Comparison of ENCODE assay signal across 14 mouse cellular contexts in genomic region chr15:88758061-88758460, GRCm38 (mm10). TPM values are rescaled to one million over a fixed set of nuclear protein-coding genes. Genes with fewer than 3 reads are reported as not detected.
DNase-seq lines count a peak whose midpoint lies in the region; ATAC-seq and TF ChIP-seq lines count a peak whose summit lies in the region.
"Had no signal": no experiment of that assay in that cellular context is flagged by ENCODE, and none has a peak within 500 bp of the region (broad histone marks: within the 10 kb centered on the region; RNA-seq: fewer than 3 reads in every experiment).

No protein-coding gene starts in this region.

- no peak overlapping the region for H3K4me2 ChIP-seq in kidney, embryonic 15.5 days
- no peak overlapping the region for H3K4me2 ChIP-seq in lung, postnatal 0 days (replicated peaks; ENCODE audit: low read depth, low read length)
- H3K4me2 ChIP-seq: hindbrain, embryonic 12.5 days; midbrain, embryonic 13.5 days had no signal

- no peaks in the 10 kb centered on the region for H3K9me3 ChIP-seq in kidney, embryonic 15.5 days (replicated peaks)
- no peaks in the 10 kb centered on the region for H3K9me3 ChIP-seq in lung, postnatal 0 days (ENCODE audit: low read length)
- H3K9me3 ChIP-seq: hindbrain, embryonic 12.5 days; midbrain, embryonic 13.5 days had no signal

- peak; percentile 16 for DNase-seq in adrenal gland, postnatal 14 days
- DNase-seq in adrenal gland, postnatal 4 days (ENCODE audit: low spot score in 2 of 2), result no peak
- peak; percentile 43 for DNase-seq in kidney, adult 11 months
- DNase-seq in kidney, postnatal 25 days, result no peak
- DNase-seq in lung, postnatal 0 days (ENCODE audit: low spot score), result peak; percentile 74
- no peak for DNase-seq in gastrocnemius, postnatal 14 days
- DNase-seq: adrenal gland, adult 2 months; cerebellum, postnatal 14 days; spleen, adult 18-20 months; thymus, adult 2 months had no signal

- peak overlapping the region; percentile 63 for H3K27ac ChIP-seq in kidney, embryonic 15.5 days
- peak overlapping the region; percentile 78 for H3K27ac ChIP-seq in lung, postnatal 0 days (ENCODE audit: low read length)
- H3K27ac ChIP-seq: hindbrain, embryonic 12.5 days; midbrain, embryonic 13.5 days had no signal

- no peak for ATAC-seq in kidney, embryonic 15.5 days (replicated peaks; ENCODE audit: low FRiP score)
- ATAC-seq in lung, postnatal 0 days, result peak; percentile 90
- ATAC-seq in erythroid progenitor cell, adult 5-6 weeks (replicated peaks; ENCODE audit: low FRiP score, poor library complexity, severe bottlenecking), result no peak
- ATAC-seq: midbrain, embryonic 13.5 days had no signal

- TF ChIP-seq CTCF in lung, postnatal 0 days (IDR thresholded peaks at IDR 0.05), result no peak

- H3K4me3 ChIP-seq in kidney, embryonic 15.5 days (replicated peaks), result no peak overlapping the region
- H3K4me3 ChIP-seq in lung, postnatal 0 days (ENCODE audit: low read depth, low read length), result no peak overlapping the region
- H3K4me3 ChIP-seq: hindbrain, embryonic 12.5 days; midbrain, embryonic 13.5 days had no signal

- H3K27me3 ChIP-seq in kidney, embryonic 15.5 days, result no peaks in the 10 kb centered on the region
- no peaks in the 10 kb centered on the region for H3K27me3 ChIP-seq in lung, postnatal 0 days (replicated peaks; ENCODE audit: insufficient read depth, low read length)
- H3K27me3 ChIP-seq: hindbrain, embryonic 12.5 days; midbrain, embryonic 13.5 days had no signal

- intact Hi-C loops in gastrocnemius, postnatal 14 days (cut with DNase I; ENCODE audit: low total_unique reads), result no loop called here

- H3K4me1 ChIP-seq in kidney, embryonic 15.5 days, result peaks cover 23% of the 10 kb centered on the region
- peaks cover 3% of the 10 kb centered on the region; the same call in 1 of the 2 replicates for H3K4me1 ChIP-seq in lung, postnatal 0 days (ENCODE audit: insufficient read depth, low read depth, low read length)

- 0 out of 2 replicates have a peak, but pooled peaks have one; percentile 13 for TF ChIP-seq EP300 in lung, postnatal 0 days (IDR thresholded peaks at IDR 0.05)

- H3K9ac ChIP-seq in kidney, embryonic 15.5 days, result no peak overlapping the region
- H3K9ac ChIP-seq in lung, postnatal 0 days (replicated peaks; ENCODE audit: low read depth), result no peak overlapping the region
- H3K9ac ChIP-seq: hindbrain, embryonic 12.5 days; midbrain, embryonic 13.5 days had no signal

- peaks cover 66% of the 10 kb centered on the region for H3K36me3 ChIP-seq in kidney, embryonic 15.5 days
- H3K36me3 ChIP-seq in lung, postnatal 0 days (ENCODE audit: insufficient read depth, low read length), result no peaks in the 10 kb centered on the region; the same call in 1 of the 2 replicates

- 71% methylated on average over 3 of the region's 3 CpGs for WGBS in kidney, embryonic 15.5 days
- WGBS in lung, postnatal 0 days, result 61% methylated on average over 3 of the region's 3 CpGs

RNA-seq across cellular contexts. Expression of gene Zbed4, which starts 6.6 kb away (rescaled TPM):
- total RNA-seq in adrenal gland, postnatal 14 days (2021), result 11.4 and 12.5 TPM in 2 replicates
- total RNA-seq in adrenal gland, postnatal 4 days (2021), result 10 to 100 TPM; 11.9 to 15.1 TPM
- 19.6 and 21.2 TPM in 2 replicates for polyA plus RNA-seq in kidney, embryonic 15.5 days (2015; fragmentation: Nextera tagmentation; extraction: Ambion mirVana)
- 4.7 and 4.8 TPM in 2 replicates for polyA plus RNA-seq in lung, postnatal 0 days (2015; fragmentation: Nextera tagmentation; extraction: Ambion mirVana)
- 1 to 10 TPM; 5.8 to 8.1 TPM for total RNA-seq in gastrocnemius, postnatal 14 days (2021)
- total RNA-seq in erythroid progenitor cell, adult 5-6 weeks (2015; ENCODE audit: low replicate concordance), result 34.2 and 44.0 TPM in 2 replicates
- total RNA-seq in erythroid progenitor cell, adult 5-6 weeks (2017; ENCODE audit: low replicate concordance), result 28.8 and 32.7 TPM in 2 replicates

RNA-seq across cellular contexts. Expression of gene Brd1, which starts 24.0 kb away (rescaled TPM):
- 51.4 and 55.0 TPM in 2 replicates for total RNA-seq in adrenal gland, postnatal 14 days (2021)
- total RNA-seq in adrenal gland, postnatal 4 days (2021), result 10 to 100 TPM; 68.8 to 77.0 TPM
- 20.4 and 21.1 TPM in 2 replicates for polyA plus RNA-seq in kidney, embryonic 15.5 days (2015; fragmentation: Nextera tagmentation; extraction: Ambion mirVana)
- polyA plus RNA-seq in lung, postnatal 0 days (2015; fragmentation: Nextera tagmentation; extraction: Ambion mirVana), result 17.1 and 18.1 TPM in 2 replicates
- total RNA-seq in gastrocnemius, postnatal 14 days (2021), result 10 to 100 TPM; 21.3 to 22.6 TPM
- total RNA-seq in erythroid progenitor cell, adult 5-6 weeks (2015; ENCODE audit: low replicate concordance), result 13.3 and 18.4 TPM in 2 replicates
- 31.3 and 31.5 TPM in 2 replicates for total RNA-seq in erythroid progenitor cell, adult 5-6 weeks (2017; ENCODE audit: low replicate concordance)

Comparison
In these comparisons a context has a peak if more than half of its experiments do, and no peak if none do; other contexts are left out.
1. DNase-seq: peak in adrenal gland, postnatal 14 days (single experiment), kidney, adult 11 months (single experiment) and lung, postnatal 0 days (single experiment); none in adrenal gland, postnatal 4 days (0 of 2), kidney, postnatal 25 days (0 of 2) and gastrocnemius, postnatal 14 days (single experiment).